Mouse (Mus musculus) thymus, postnatal 25 days (tissue): ENCODE data around the gene Cdh13.
A peak's percentile ranks its signal among the peaks of the same experiment; 100 is the strongest.

ENCODE experiments used
- DNase-seq: peaks from one replicate; pipeline ENCODE4 v3.0.0; 2022

The Cdh13 gene

DNA sequence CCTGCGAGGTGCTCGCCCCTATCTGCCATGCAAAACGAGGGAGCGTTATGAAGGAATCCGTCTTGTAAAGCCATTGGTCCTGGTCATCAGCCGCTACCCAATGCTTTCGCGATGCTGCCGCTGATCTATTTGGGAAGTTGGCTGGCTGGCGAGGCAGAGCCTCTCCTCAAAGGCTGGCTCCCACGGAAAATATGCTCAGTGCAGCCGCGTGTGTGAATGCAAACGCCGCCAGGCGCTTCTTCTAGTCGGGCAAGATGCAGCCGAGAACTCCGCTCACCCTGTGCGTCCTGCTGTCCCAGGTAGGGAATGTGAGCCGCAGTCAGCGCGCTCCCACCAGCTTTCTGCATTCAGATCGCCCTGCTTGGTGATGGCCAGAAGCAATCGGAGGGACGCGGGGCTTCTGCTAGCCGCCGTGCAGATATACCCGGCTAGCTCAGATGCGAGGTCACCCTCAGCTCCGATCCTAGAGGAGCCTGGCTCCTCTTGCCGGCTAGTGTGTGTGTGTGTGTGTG is at the start of gene Cdh13:
Cdh13 (plus strand) TSS at position 134 of the 512 bp plus-strand sequence.
- no peak for DNase-seq

DNA sequence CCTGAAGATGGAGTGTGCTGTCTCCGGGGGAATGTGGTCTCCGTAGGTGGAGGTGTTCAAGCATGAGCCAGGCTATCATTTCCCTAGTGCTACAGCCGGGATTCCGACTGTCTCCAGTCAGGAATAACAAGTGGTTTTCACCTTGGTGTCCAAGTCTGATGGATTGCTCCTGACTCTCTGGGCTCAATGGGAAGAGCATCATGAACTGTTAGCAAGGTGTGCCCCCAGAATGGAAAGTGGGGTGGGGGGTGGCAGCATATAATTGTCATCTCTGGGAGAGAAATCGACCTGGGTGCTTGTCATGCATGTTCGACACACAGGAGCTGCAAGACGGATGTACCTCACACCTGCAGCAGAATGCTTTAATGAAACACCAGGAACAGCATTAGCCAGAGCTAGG is 47.9 kb upstream of the Cdh13 start:
- DNase-seq, result no peak

DNA sequence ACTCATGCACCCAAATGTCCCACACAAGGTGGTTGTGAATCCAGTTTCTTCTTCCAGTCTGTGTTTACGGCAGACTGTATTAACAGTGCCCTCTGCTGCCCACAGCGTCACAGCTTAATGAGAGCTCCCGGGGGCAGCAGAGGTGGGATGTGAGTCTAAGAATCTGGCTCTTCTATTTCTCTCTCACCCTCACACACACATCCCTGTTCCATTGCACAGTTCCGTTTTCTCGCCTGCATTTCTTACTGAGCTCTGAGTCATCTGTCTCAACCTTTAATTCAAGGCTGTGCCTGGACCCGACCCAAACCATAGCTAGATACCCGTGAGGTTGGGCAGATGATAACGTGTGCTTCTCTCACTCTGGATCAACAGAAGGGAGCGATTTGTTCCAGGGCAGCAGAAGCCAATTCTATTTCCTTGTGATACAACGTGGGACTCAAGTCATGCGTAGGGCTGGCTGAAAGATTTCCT is 46.3 kb upstream of the Cdh13 start:
- DNase-seq, result no peak

DNA sequence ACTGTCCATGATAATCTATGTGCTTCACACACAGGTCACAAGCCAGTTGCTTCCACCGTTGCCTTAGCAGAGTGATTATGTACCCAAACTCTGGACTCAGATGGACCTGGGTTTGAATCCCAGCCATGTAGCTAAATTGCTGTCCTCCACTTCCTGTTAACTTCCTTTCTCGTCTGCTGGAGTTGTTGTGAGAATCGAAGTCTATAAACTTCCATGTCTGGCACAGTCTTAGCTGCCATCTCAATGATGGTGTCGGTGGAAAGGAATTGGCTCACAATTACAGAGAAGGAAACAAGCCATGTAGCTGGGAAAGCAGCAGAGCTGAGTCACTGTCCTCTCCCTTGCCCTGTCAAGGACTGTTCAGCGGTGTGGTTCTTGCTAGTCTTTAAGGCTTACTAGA is 45.4 kb upstream of the Cdh13 start:
- DNase-seq, result no peak

DNA sequence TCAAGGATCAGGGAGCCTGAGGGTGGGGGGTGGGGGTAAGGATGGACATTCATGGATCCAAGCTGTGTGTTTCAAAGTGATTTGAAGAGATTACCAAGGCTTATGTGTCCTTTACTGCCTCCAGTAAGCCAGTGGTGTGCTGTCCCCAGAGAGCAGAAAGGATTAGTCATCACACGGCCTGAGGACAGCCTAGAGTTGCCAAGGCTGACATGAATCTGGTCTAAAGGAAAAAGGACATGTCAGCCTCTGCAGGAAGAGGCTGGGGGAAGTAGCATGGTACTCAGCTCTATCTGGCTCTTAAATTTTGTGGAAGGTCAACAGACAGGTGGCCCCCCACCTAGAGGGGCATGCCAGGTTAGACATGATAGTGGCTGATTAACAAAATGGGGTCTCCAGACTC is 44.3 kb upstream of the Cdh13 start:
- DNase-seq, result no peak

DNA sequence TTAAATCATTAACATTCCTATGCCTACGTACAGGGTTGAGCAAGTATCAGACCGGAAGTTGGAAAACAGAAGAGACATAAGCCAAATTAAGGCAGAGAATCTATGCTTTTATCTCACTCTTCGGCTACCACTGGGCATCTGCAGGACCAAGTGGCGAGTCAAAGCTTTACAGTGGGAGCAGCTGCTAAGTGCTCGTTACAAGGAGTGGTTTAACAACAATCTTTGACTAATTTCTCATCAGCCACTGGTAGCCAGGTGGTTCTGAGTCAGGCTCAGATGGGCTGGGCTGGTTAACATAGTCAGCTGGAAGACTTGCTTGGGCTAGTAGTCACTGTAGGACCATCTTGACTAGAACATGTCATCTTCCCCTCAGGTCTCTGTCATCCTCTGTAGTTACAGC is 34.2 kb upstream of the Cdh13 start:
- no peak for DNase-seq

DNA sequence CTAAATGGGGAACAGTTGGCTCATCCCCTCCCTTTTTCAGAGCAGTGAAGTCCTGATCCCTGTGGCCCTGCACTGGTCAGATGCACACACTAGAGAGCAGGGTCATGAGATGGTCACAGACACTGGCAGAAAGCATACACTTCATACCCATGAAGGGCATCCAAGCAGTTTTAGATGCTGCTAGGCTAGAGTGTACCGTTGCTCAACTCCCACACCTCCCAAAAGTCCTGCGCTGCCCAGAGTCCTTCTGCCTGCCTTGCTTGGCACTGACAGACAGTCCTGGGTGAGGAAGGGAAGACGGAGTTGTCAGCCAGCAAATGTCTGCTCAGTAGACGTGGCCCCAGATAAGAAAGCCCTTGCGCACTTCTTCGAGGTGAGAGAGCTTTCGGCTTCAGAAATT is 33.6 kb upstream of the Cdh13 start:
- no peak for DNase-seq

DNA sequence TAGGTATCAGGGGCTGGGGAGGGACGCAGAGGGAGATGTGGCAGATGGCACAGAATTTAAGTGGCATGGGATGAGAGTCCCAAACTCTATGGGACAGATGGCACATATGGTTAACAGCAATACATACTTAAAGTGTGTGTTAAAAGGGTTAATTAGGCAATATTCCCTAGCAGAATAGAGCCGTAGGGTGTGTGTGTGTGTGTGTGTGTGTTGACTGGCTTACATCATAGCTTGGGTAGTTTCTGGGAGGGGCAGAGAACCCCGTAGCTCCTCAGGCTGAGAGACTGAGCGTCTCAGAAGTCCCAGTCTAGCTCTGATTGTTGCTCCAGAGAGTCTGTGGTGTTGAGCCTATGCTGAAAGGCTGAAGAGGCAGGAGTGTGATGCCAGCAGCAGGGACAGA is 20.4 kb upstream of the Cdh13 start:
- no peak for DNase-seq

DNA sequence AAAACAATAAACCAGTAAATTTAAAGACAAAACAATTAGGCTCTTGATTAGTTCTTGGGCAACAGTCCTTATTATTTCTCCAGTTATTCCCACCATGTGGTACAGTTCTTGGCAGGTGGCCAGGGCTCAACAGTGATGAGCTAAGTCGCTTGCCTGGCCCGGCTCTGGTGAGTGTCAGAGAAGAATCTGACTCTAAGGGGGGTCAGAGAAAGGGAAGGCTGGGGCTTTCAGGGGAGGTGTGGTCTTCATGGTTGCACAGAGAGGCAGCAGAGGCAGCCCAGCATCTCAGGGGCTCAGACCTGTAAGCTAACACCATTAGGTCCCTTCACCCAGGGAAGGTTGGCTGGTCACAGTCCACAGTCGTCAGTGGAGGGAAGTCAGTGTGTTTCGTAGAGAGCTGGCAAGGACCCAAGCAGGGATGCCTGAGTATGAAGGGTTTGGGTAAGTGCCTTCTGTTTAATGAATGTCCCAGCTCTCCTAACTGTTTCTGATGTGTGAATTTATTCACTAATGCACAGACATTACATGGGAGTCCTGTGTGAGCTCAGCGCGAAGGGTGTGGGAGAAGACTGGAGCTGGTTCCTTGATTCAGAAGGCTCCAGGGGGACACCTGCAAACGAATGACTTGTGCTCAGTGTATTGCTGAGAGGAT is 12.7 kb upstream of the Cdh13 start:
- no peak for DNase-seq

DNA sequence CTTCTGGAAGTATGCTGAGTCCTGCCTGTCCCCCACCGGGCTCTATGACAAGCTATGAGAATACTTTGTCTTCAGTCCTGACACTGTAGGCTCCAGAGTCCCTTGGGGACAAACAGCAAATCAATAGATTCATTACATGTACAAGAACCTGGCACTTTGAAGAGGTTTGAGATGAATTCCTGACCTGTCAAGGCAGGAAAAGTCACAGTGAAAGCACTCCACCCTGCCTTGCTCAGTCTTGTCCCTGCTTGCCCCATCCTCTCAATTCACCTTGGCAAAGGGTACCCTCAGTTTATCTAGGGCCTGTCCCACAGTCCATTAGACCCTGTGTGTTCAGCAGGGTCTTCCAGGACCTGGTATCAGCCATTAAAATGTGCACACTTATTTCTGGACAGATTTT is 11.0 kb upstream of the Cdh13 start:
- no peak for DNase-seq

DNA sequence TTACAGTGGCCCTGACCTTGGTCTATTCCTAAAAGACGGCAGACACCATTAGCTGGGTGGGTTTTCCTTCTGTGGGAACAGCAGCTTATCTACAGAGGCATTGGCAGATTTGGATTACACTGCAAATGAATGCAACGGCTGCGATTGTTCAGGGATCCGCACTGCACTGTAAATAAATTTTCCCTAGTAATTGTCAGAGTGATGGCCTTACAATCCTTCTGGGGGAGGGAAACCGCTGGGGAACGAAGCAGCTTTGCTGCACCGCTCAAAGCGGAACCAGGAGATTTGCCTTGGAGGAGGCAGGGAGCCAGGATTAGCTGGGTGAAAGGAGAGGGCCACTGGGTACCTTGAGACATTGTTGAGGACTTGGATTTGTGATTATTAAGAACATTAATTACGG is 9.3 kb upstream of the Cdh13 start:
- DNase-seq, result no peak

DNA sequence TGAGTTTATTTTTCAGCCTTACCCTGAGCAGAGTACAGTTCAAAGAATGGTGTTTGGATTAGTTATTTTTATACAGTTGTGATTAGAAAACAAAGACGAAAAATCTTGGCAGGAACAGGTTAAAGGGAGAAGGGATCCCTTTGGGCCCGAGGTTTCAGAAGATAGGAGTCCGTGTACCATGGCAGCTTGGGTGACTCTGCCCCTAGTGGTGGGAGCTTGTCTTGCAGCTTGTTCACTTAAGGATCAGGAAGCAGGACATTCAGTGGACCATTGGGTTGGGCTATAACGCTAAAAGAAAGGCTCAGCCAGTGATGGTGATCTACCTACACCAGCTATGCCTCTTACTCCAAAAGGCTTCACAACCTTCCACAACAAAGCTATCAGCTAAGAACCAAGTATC is 8.8 kb upstream of the Cdh13 start:
- peak; percentile 6 for DNase-seq

DNA sequence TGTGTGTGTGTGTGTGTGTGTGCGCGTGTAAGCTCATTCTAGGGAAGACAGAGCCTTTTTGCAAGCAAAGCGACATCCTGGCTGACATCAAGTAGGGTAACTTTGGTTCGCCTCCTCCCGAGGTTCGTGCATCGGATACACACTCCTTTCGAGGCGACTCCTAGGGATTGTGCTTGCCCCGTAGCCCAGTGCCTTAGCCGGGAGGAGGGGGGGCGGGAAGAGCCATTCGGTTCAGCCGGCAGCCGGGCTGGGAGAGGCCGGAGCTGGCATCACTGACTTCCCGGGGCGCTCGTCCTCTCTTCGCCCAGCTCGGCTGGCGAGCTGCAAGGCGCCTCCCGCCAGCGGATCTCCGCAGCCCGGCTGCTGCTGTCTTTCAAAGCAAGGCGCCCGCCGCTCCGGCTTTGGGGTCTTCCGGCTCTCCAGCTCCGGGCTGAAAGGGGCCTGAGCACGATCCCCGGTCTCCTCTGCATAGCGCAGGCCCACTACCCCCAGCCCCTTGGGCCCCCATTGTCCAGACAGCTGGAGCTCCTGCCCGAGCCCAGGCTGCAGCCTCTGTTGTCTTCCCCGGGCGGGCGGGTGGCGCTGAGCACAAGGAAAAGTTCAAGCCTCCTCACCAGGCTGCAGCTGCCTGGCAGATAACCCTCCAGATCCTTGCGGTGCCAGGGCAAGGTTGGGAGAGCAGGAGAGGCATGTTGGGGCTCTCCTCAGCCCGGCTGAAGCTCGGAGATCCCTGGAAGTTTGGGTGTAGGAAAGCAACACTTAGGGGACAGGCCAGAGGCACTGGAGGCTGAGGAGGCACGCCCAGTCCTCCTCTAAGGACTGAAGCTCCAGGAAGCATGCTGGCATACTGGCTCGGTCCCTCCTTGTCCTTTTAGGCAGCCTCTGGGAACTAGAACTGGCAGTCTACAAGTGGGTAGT is 838 bp downstream of the Cdh13 start:
- DNase-seq, result no peak

DNA sequence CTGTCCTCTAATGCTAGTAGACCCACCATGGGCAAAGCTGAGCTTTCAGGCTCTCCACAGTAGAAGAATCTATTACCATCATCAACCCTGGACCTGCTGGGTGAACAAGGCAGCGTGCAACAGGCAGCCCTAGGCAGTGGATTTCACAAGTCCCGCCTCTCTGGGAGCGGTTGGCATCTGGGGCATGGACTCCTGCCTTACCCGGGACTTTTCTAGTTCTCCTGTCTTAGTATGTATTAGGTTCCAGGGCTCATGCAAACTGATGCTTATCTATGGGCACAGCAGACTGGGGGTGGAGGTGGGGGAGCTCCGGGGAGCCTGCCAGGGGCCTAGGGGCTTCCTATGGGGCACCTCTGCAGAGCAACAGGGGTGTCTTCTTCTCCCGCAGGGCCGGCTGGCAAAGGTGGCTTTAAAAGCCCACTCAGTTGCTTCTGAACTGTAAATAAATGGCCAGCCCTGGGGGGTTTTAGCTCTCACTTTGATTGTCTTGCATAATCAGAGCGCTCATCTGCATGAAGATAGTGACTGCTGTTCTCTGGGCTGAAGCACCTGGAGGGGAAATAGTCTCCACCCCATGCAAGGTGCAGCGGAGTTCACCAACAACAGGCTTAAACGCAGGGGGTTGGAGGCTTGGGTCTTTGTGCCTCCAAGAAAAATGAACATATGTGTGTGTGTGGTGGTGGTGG is 2.2 kb downstream of the Cdh13 start:
- DNase-seq, result no peak

DNA sequence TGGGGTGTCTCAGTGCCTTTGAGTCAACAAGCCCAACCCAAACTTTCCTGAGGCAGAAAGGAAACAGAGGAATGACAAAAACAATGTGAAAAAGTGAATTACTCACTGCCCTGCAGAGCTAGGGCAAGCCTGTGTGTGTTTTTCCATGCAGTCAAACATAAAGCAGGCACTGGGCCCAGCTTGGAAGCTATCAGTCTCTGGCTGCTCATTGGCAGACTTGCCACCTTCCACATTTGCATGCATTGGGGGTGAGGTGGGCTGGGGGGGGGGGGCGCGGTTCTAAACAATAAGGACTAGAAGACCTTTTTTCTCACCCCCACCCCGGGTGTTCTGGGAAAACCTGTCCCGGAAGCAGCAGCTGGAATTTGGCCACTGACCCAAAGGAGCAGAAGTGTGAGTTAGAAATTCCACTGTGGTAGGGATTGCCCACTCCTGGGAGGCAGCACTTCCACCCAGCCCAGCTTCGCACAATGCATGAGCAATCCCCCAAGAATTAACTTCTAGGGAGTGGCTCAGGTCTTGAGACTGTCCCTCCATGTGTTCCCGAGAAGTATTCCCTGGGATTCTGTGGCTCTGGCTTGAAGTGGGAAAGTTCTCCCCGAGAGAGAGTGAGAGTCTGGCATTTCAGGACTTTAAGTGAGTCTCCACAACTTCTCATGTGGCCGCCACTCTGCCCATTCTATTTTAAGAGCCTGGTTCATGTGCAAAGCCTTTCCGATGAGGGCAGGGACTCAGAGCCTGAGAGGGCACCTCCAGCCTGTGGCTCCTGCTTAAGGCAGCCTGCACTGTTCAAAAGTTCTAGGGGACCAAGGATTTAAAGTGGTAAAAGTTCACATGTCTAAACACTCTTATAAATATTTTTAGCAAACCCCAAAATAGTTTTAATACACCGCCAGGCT is 3.0 kb downstream of the Cdh13 start:
- no peak for DNase-seq

DNA sequence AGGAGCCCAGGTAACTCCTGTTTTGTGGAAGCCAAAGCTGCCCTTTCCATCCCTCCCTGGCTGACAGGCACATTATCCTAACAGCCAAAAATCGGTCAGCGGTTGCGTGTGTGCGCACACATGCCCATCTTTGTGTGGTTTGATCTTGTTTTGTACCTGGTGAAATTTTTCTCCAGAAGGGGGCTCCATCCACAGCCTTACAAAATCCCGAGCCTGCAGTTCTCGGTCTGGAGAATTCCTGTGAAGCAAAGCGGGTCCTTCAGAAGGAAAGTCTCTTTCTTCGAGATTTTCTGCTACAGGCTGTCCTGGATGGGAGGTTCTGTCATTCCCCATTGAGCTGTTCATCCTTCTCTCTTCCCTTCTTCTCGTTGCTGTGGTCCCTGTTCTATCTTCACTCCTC is 4.0 kb downstream of the Cdh13 start:
- no peak for DNase-seq

DNA sequence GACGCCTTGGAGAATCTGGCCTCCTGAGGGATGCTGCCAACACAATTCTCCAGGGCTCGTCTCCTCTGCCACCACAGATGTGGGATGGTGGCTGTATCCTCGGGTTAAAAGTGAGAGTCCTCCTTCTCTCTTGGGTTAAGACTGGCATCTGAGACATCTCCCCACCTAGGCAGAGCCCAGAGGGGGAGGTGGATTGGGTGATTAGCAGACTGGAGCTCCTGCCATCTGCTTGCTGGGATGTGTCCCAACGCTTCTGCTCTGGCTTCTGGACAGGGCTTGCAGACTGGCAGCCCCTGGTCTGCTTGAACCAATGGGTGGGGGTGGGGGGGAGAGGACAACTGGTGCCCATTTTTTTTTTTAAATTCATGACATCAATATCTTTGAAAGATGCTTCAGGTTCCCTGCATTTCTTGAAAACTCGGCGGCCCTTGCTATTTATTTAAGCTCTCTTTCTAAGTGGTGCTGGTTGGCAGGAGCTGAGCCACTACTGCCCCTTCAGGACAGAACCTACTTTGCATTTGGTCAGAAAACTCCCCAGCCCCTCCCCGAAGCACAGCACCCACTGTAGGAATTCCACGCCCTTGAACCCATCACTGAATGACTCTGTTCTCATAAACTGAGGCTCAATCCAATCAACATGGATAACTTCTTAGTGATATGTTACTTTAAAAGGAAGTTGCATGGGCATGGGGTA is 4.9 kb downstream of the Cdh13 start:
- no peak for DNase-seq

DNA sequence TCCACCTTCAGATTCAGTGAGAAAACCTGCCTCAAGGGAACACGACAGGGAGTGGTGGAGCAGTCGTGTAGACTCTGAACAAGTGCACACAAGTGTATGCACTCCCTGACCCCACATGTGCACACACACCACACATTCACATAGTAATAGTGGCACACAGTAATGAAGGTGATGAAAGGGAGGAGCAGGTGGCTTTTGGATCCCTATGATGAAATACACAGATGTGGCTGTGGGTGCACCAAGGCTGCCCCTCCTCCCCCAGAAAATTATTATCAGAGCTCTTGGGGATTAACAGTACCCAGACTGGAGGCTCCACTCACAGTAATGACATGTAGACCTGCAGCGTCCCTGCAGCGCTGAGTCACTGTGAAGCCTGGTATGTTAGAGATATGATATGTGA is 5.6 kb downstream of the Cdh13 start:
- no peak for DNase-seq

DNA sequence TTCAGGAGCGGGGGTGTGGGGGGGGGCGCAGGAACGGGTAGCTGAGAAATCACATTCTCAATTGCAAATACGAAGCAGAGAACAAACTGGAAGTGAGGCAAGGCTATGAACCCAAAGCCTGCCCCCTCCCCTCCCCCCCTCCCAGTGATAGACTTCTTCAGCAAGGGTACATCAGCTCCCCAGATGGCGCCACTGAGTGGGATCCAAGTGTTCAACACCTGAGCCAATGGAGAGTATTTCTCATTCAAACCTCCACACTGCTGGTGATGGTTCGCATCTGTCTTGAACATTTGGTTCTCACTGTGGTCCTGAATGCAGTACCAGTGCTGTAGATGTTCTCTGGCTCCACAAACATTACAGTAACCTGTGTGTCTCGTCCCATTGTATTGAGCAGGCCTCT is 6.0 kb downstream of the Cdh13 start:
- no peak for DNase-seq

DNA sequence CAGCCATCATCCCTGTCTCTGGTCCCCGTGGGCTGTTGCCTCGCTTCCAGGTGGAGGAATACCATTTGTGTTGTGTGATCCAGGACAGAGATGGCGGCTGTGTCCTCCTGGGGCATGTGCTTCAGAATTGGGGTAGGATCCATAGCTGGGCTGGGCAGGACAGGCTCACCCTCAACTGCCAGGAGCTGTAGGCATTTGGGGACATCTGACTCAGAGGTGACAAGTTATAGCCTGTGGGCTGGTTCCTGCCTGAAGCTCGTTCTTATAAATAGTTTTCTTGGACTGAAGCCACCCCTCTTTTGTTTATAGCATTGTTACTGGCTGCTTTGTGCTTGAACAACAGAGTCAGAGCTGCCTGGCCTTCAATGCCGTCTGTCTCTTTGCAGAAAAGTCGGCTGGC is 6.7 kb downstream of the Cdh13 start:
- DNase-seq, result no peak

DNA sequence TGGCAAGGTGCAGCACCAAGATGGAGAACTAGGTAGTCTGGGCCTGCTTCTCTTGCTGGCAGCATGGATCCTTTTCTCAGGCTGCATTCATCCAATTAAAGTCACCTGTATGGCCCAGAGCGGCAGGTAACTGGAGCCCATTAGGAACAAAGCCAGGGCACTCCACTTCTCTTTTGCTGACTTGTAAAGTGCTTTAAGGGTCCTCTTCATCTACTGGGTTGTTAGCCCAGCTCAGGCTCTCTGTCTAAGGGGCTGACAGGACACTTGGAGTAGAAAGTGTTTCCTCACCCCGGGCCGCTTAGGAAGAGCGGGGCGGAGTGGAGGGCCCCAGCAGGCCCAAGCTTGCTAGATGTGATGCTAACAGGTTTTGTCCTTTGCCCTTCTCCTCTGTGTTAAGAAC is 12.9 kb downstream of the Cdh13 start:
- no peak for DNase-seq

DNA sequence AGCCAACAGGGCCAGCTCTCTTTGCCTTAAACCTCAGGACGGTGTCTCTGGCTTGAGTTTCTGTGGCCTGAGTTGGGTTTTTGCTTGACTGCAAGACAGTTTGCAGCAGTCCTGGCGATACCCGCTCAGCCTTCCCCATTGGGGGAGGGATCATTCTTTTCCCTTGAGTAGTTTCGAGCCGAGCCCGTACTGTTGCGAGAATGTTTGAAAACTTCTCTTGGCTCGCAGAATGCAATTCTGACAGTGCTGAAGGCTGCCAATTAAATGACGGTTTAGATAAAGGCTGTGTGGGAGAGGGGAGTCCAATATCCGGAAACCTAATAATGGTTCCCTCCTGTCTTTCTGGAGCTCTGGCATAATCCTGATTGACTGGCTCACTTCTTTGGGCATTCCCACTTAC is 23.4 kb downstream of the Cdh13 start:
- DNase-seq, result no peak
